Mouse (Mus musculus) lung, postnatal 0 days (tissue): Measurements from ENCODE around the gene Atoh1. TPM values are rescaled to one million over a fixed set of nuclear protein-coding genes. Genes with fewer than 3 reads are reported as not detected.

ENCODE experiments used
- ATAC-seq: fragments of 200-750 bp; cut with Nextera tagmentation; 2 replicates; pipeline ENCODE4 v1.8.0; 2017; ENCODE audit warnings: moderate library complexity
- DNase-seq: peaks from one replicate; pipeline ENCODE4 v3.0.0-alpha.2; 2016; ENCODE audit warnings: low spot score
- H3K27ac ChIP-seq: fragments of 300-500 bp; sonication (generic); 2 replicates; pipeline ENCODE4 v1.5.1; 2014; ENCODE audit warnings: antibody characterized with exemption, mild to moderate bottlenecking, low read length, mixed read lengths
- H3K27me3 ChIP-seq: fragments of 300-500 bp; sonication (generic); replicated peaks from 2 replicates; pipeline ENCODE4 v1.6.1; 2014; ENCODE audit warnings: low read length, mixed read lengths; ENCODE audit not compliant: insufficient read depth
- H3K36me3 ChIP-seq: fragments of 300-500 bp; sonication (generic); 2 replicates; pipeline ENCODE4 v1.6.1; 2014; ENCODE audit warnings: low read length, mixed read lengths; ENCODE audit not compliant: insufficient read depth
- H3K4me1 ChIP-seq: fragments of 300-500 bp; sonication (generic); 2 replicates; pipeline ENCODE4 v1.6.1; 2014; ENCODE audit warnings: antibody characterized with exemption, low read depth, low read length, mixed read lengths; ENCODE audit not compliant: insufficient read depth
- H3K4me2 ChIP-seq: fragments of 300-500 bp; sonication (generic); replicated peaks from 2 replicates; pipeline ENCODE4 v1.6.1; 2014; ENCODE audit warnings: low read depth, mild to moderate bottlenecking, low read length, moderate library complexity, mixed read lengths
- H3K4me3 ChIP-seq: fragments of 300-500 bp; sonication (generic); 2 replicates; pipeline ENCODE4 v1.5.1; 2014; ENCODE audit warnings: low read depth, low read length
- H3K9ac ChIP-seq: fragments of 300-500 bp; sonication (generic); replicated peaks from 2 replicates; pipeline ENCODE4 v1.6.1; 2014; ENCODE audit warnings: low read depth, mild to moderate bottlenecking
- H3K9me3 ChIP-seq: fragments of 300-500 bp; sonication (generic); 2 replicates; pipeline ENCODE4 v1.6.1; 2016; ENCODE audit warnings: low read length, mixed read lengths
- CTCF ChIP-seq: IDR thresholded peaks from 2 replicates; pipeline ENCODE4 v1.5.1; 2016; ENCODE audit warnings: antibody characterized with exemption, mild to moderate bottlenecking
- EP300 ChIP-seq: IDR thresholded peaks from 2 replicates; pipeline ENCODE4 v1.6.1; 2016; ENCODE audit warnings: antibody characterized with exemption, mild to moderate bottlenecking, control low read depth
- WGBS: fragments of 180-500 bp; shearing (Covaris S2); extraction: QIAGEN DNeasy Blood & Tissue Kit; methylation state at CpG from one replicate; pipeline ENCODE4 v1.1.7; 2014; 5-methylcytosine and 5-hydroxymethylcytosine counted together
- polyA plus RNA-seq: library from polyadenylated mRNA; unstranded; fragments of >200 nt; fragmentation: Nextera tagmentation; extraction: Ambion mirVana; gene quantifications from 2 replicates; pipeline ENCODE4 v1.2.1, GENCODE M21; 2015

Atoh1 gene
- polyA plus RNA-seq, 1 experiment from 2014 or later = not detected

GRCm38 (mm10) chr6:64733311-64733710, 4.4 kb downstream of the Atoh1 start:
- H3K4me2 ChIP-seq = no peak overlapping the region
- no peak for DNase-seq
- peaks cover 11% of the 10 kb centered on the region for H3K4me1 ChIP-seq
- no peak overlapping the region for H3K4me3 ChIP-seq
- H3K27ac ChIP-seq = no peak overlapping the region
- ATAC-seq = no peak
- H3K9me3 ChIP-seq = no peaks in the 10 kb centered on the region
- peaks cover 49% of the 10 kb centered on the region for H3K27me3 ChIP-seq
- 1% methylated on average over 4 of the region's 4 CpGs for WGBS
- no peaks in the 10 kb centered on the region for H3K36me3 ChIP-seq
- no peak overlapping the region for H3K9ac ChIP-seq
- TF ChIP-seq EP300 (no peak), CTCF (no peak)

GRCm38 (mm10) chr6:64734441-64735320, 5.8 kb downstream of the Atoh1 start:
- no peak overlapping the region for H3K27ac ChIP-seq
- peak overlapping the region; percentile 32 for H3K4me3 ChIP-seq
- no peak overlapping the region for H3K9ac ChIP-seq
- H3K9me3 ChIP-seq = no peaks in the 10 kb centered on the region
- ATAC-seq = no peak
- TF ChIP-seq EP300 = no peak
- TF ChIP-seq CTCF = no peak
- H3K36me3 ChIP-seq = no peaks in the 10 kb centered on the region
- peaks cover 6% of the 10 kb centered on the region; the same call in 1 of the 2 replicates for H3K4me1 ChIP-seq
- peaks cover 42% of the 10 kb centered on the region for H3K27me3 ChIP-seq
- no peak for DNase-seq
- peak overlapping the region; percentile 52 for H3K4me2 ChIP-seq
- WGBS = 3% methylated on average over 54 of the region's 54 CpGs

GRCm38 (mm10) chr6:64736317-64736716, 7.4 kb downstream of the Atoh1 start:
- no peak overlapping the region for H3K27ac ChIP-seq
- no peak overlapping the region for H3K4me2 ChIP-seq
- no peaks in the 10 kb centered on the region for H3K36me3 ChIP-seq
- DNase-seq = no peak
- ATAC-seq = no peak
- H3K4me1 ChIP-seq = no peaks in the 10 kb centered on the region; the same call in 1 of the 2 replicates
- 61% methylated on average over 4 of the region's 4 CpGs for WGBS
- H3K9me3 ChIP-seq = no peaks in the 10 kb centered on the region
- no peak overlapping the region for H3K4me3 ChIP-seq
- H3K27me3 ChIP-seq = peaks cover 29% of the 10 kb centered on the region
- no peak overlapping the region for H3K9ac ChIP-seq
- TF ChIP-seq CTCF = no peak
- TF ChIP-seq EP300 = no peak

GRCm38 (mm10) chr6:64742915-64743489, 14.1 kb downstream of the Atoh1 start:
- no peaks in the 10 kb centered on the region for H3K27me3 ChIP-seq
- no peak overlapping the region for H3K9ac ChIP-seq
- no peak for TF ChIP-seq EP300
- no peak for TF ChIP-seq CTCF
- no peaks in the 10 kb centered on the region for H3K9me3 ChIP-seq
- H3K27ac ChIP-seq = no peak overlapping the region
- H3K4me2 ChIP-seq = no peak overlapping the region
- DNase-seq (no peak), ATAC-seq (no peak)
- no peaks in the 10 kb centered on the region for H3K4me1 ChIP-seq
- WGBS = 17% methylated on average over 2 of the region's 2 CpGs
- no peak overlapping the region for H3K4me3 ChIP-seq
- H3K36me3 ChIP-seq = no peaks in the 10 kb centered on the region

GRCm38 (mm10) chr6:64754515-64754914, 25.6 kb downstream of the Atoh1 start:
- no peak for TF ChIP-seq CTCF
- no peak for TF ChIP-seq EP300

GRCm38 (mm10) chr6:64763901-64764300, 35.0 kb downstream of the Atoh1 start:
- WGBS = 45% methylated on average over 8 of the region's 8 CpGs
- Histone ChIP-seq H3K4me2 (no peak overlapping the region), H3K36me3 (no peaks in the 10 kb centered on the region), H3K9ac (no peak overlapping the region), H3K9me3 (no peaks in the 10 kb centered on the region), H3K4me1 (no peaks in the 10 kb centered on the region), H3K4me3 (no peak overlapping the region), H3K27me3 (no peaks in the 10 kb centered on the region), H3K27ac (no peak overlapping the region)
- ATAC-seq = no peak
- TF ChIP-seq CTCF = no peak
- no peak for TF ChIP-seq EP300
- DNase-seq = no peak

More at GRCm38 (mm10) chr6:64754515-64754914, 25.6 kb downstream of the Atoh1 start:
- H3K4me1 ChIP-seq = no peaks in the 10 kb centered on the region
- H3K27ac ChIP-seq = no peak overlapping the region
- H3K36me3 ChIP-seq = no peaks in the 10 kb centered on the region
- 72% methylated on average over 2 of the region's 2 CpGs for WGBS
- H3K27me3 ChIP-seq = no peaks in the 10 kb centered on the region
- no peak overlapping the region for H3K4me3 ChIP-seq
- no peak overlapping the region for H3K4me2 ChIP-seq
- no peak overlapping the region for H3K9ac ChIP-seq
- no peak for DNase-seq
- no peak for ATAC-seq
- H3K9me3 ChIP-seq = no peaks in the 10 kb centered on the region
